In genomic region chr11:33202972-33203371, GRCm38 (mm10) we compare ENCODE assay signal across 10 mouse cellular contexts. TPM values are rescaled to one million over a fixed set of nuclear protein-coding genes. Genes with fewer than 3 reads are reported as not detected.
DNase-seq lines count a peak whose midpoint lies in the region; ATAC-seq lines count a peak whose summit lies in the region.
"Had no signal": no experiment of that assay in that cellular context is flagged by ENCODE, and none has a peak within 500 bp of the region (broad histone marks: within the 10 kb centered on the region; RNA-seq: fewer than 3 reads in every experiment).

No protein-coding gene starts in this region.

- WGBS in heart, embryonic 14.5 days = 3% methylated on average over 38 of the region's 47 CpGs
- WGBS in hindbrain, embryonic 13.5 days = 2% methylated on average over 43 of the region's 47 CpGs
- WGBS in midbrain, embryonic 12.5 days = 1% methylated on average over 46 of the region's 47 CpGs

- H3K27ac ChIP-seq in heart, embryonic 14.5 days (replicated peaks in 1 of 2; ENCODE audit: control insufficient read depth in 1 of 2, insufficient read depth in 1 of 2, low read depth in 2 of 2, low read length in 2 of 2) = no peak overlapping the region
- H3K27ac ChIP-seq in hindbrain, embryonic 13.5 days = peak overlapping the region; percentile 90
- H3K27ac ChIP-seq in midbrain, embryonic 12.5 days (replicated peaks) = no peak overlapping the region

- intact Hi-C loops in heart, postnatal 36 days (cut with DNase I) = loop anchor here (2.0 kb wide), 1 partner anchor 40 kb away; the partner anchor contains the start of gene Npm1

- no peaks in the 10 kb centered on the region for H3K36me3 ChIP-seq in heart, embryonic 14.5 days (ENCODE audit: control insufficient read depth, insufficient read depth, low read length)
- H3K36me3 ChIP-seq in hindbrain, embryonic 13.5 days = no peaks in the 10 kb centered on the region
- no peaks in the 10 kb centered on the region for H3K36me3 ChIP-seq in midbrain, embryonic 12.5 days
- H3K36me3 ChIP-seq: G1E had no signal

- H3K4me2 ChIP-seq in heart, embryonic 14.5 days (ENCODE audit: low read length) = peak overlapping the region; percentile 47
- peak overlapping the region; percentile 52 for H3K4me2 ChIP-seq in hindbrain, embryonic 13.5 days
- H3K4me2 ChIP-seq in midbrain, embryonic 12.5 days (replicated peaks) = peak overlapping the region; percentile 53

- H3K4me3 ChIP-seq in heart, embryonic 14.5 days (ENCODE audit: control insufficient read depth in 1 of 2, insufficient read depth in 1 of 2, low read depth in 1 of 2, low read length in 2 of 2) = peak overlapping the region; percentile 3 to 23; a peak in 2 of 4 replicates
- peak overlapping the region; percentile 47 for H3K4me3 ChIP-seq in hindbrain, embryonic 13.5 days
- H3K4me3 ChIP-seq in midbrain, embryonic 12.5 days = peak overlapping the region; percentile 39

- DNase-seq in heart, postnatal 36 days = no peak
- DNase-seq in cerebellum, postnatal 25 days = peak; percentile 64 to 68
- no peak for DNase-seq in thymus, postnatal 14 days
- DNase-seq in right cerebral cortex, postnatal 25 days = no peak
- no peak for DNase-seq in ovary, adult 18-20 months (ENCODE audit: low spot score)

- 0 out of 2 replicates have a peak, but pooled peaks have one; percentile 4 for ATAC-seq in heart, embryonic 14.5 days (ENCODE audit: insufficient number of reproducible peaks, insufficient read depth, low FRiP score, low read depth)
- ATAC-seq in hindbrain, embryonic 13.5 days (ENCODE audit: low FRiP score) = no peak; the same call in none of the 2 replicates
- ATAC-seq in midbrain, embryonic 12.5 days (ENCODE audit: low FRiP score, low read depth) = no peak; the same call in 1 of the 2 replicates

- no peak overlapping the region for H3K9ac ChIP-seq in heart, embryonic 14.5 days (ENCODE audit: low read length)
- peak overlapping the region; percentile 74 for H3K9ac ChIP-seq in hindbrain, embryonic 13.5 days
- H3K9ac ChIP-seq in midbrain, embryonic 12.5 days (replicated peaks) = peak overlapping the region; percentile 32

- peaks cover 4% of the 10 kb centered on the region for H3K9me3 ChIP-seq in heart, embryonic 14.5 days (ENCODE audit: control insufficient read depth, low read length)
- H3K9me3 ChIP-seq in hindbrain, embryonic 13.5 days = no peaks in the 10 kb centered on the region; the same call in 1 of the 2 replicates
- H3K9me3 ChIP-seq in midbrain, embryonic 12.5 days = no peaks in the 10 kb centered on the region

- H3K27me3 ChIP-seq in heart, embryonic 14.5 days (ENCODE audit: control insufficient read depth, insufficient read depth, low read length) = peaks cover 99% of the 10 kb centered on the region
- peaks cover 93% of the 10 kb centered on the region for H3K27me3 ChIP-seq in hindbrain, embryonic 13.5 days
- H3K27me3 ChIP-seq in midbrain, embryonic 12.5 days = peaks cover 98% of the 10 kb centered on the region

- peaks cover 0 to 23% of the 10 kb centered on the region in 2 experiments; a peak in 3 of 4 replicates for H3K4me1 ChIP-seq in heart, embryonic 14.5 days (ENCODE audit: control insufficient read depth in 2 of 2, insufficient read depth in 2 of 2, low read length in 2 of 2)
- peaks cover 38% of the 10 kb centered on the region for H3K4me1 ChIP-seq in hindbrain, embryonic 13.5 days (replicated peaks)
- H3K4me1 ChIP-seq in midbrain, embryonic 12.5 days = peaks cover 41% of the 10 kb centered on the region

RNA-seq across cellular contexts. Expression of gene Tlx3, which starts 0.4 kb away (rescaled TPM):
- polyA plus RNA-seq in heart, embryonic 14.5 days (2014; fragmentation: Nextera tagmentation; extraction: Ambion mirVana) = 0.18 TPM in 1 of 2 replicates, not detected in the other
- not detected for total RNA-seq in heart, postnatal 36 days (2021)
- 20.2 and 29.0 TPM in 2 replicates for polyA plus RNA-seq in hindbrain, embryonic 13.5 days (2015; fragmentation: Nextera tagmentation; extraction: Ambion mirVana)
- polyA plus RNA-seq in midbrain, embryonic 12.5 days (2016; fragmentation: Nextera tagmentation; extraction: Ambion mirVana) = 4.3 and 5.0 TPM in 2 replicates
- total RNA-seq: G1E had no signal
- polyA plus RNA-seq: large intestine, adult 2 months had no signal

RNA-seq across cellular contexts. Expression of gene Npm1, which starts 40.0 kb away (rescaled TPM):
- polyA plus RNA-seq in heart, embryonic 14.5 days (2014; fragmentation: Nextera tagmentation; extraction: Ambion mirVana) = 465 and 517 TPM in 2 replicates
- total RNA-seq in heart, postnatal 36 days (2021) = 100 to 1,000 TPM; 132 to 163 TPM
- 542 and 556 TPM in 2 replicates for polyA plus RNA-seq in hindbrain, embryonic 13.5 days (2015; fragmentation: Nextera tagmentation; extraction: Ambion mirVana)
- 647 and 719 TPM in 2 replicates for polyA plus RNA-seq in midbrain, embryonic 12.5 days (2016; fragmentation: Nextera tagmentation; extraction: Ambion mirVana)

RNA-seq across cellular contexts. Expression of gene Fgf18, which starts 55.8 kb away (rescaled TPM):
- 7.9 and 9.5 TPM in 2 replicates for polyA plus RNA-seq in heart, embryonic 14.5 days (2014; fragmentation: Nextera tagmentation; extraction: Ambion mirVana)
- total RNA-seq in heart, postnatal 36 days (2021) = 1 to 10 TPM; 2.8 to 3.1 TPM
- polyA plus RNA-seq in hindbrain, embryonic 13.5 days (2015; fragmentation: Nextera tagmentation; extraction: Ambion mirVana) = 4.8 and 5.0 TPM in 2 replicates
- 3.0 and 3.6 TPM in 2 replicates for polyA plus RNA-seq in midbrain, embryonic 12.5 days (2016; fragmentation: Nextera tagmentation; extraction: Ambion mirVana)
- total RNA-seq: G1E had no signal
- polyA plus RNA-seq: G1E had no signal

Comparison
In these comparisons a context has a peak if more than half of its experiments do, and no peak if none do; other contexts are left out.
1. DNase-seq: peak in cerebellum, postnatal 25 days (2 of 2); none in heart, postnatal 36 days (0 of 2), thymus, postnatal 14 days (single experiment), right cerebral cortex, postnatal 25 days (single experiment) and ovary, adult 18-20 months (single experiment).
2. Peak in every context shown above with its lines, with median percentiles within 50 percentile points of each other: H3K4me2 ChIP-seq and H3K4me3 ChIP-seq.